Mouse (Mus musculus): Measurements from ENCODE around the gene 4930583I09Rik.

DNA sequence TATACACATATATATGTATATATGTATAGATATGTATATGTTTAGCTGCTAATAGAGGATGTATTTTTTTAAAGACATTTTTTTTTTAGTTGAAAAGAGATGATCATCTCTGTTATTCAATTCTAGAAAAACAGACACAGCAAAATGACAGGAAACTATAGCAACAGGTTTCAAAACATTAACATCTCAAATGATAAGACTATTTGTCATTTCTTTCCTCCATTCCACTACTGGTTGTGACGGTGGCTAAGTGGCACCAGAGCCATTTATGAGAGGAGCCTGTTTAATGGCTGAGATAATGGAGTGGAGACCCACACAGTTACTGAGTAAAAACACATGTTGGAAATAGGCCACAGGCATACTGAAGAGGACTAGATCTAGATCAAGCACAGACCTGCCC lies 49.9 kb downstream of the 4930583I09Rik start:
- TF ChIP-seq HCFC1 (IDR thresholded peaks at IDR 0.05; ENCODE audit: borderline replicate concordance, insufficient read depth, low read length) (no peak), MAFK (IDR thresholded peaks at IDR 0.05; ENCODE audit: insufficient read depth, low read depth, low read length) (no peak), CHD2 (IDR thresholded peaks at IDR 0.05; ENCODE audit: low read depth, low read length) (no peak), ZNF384 (IDR thresholded peaks at IDR 0.05; ENCODE audit: low read depth, low read length) (no peak)
